Mouse (Mus musculus) ES-Bruce4 (cell line): ENCODE data around the gene AC129217.1.

Source experiments
- CTCF ChIP-seq: IDR thresholded peaks from one replicate; pipeline ENCODE4 v1.8.1; 2011; ENCODE audit warnings: low read depth, low read length
- EP300 ChIP-seq: IDR thresholded peaks from 2 replicates; pipeline ENCODE4 v1.6.1; 2011; ENCODE audit warnings: low read depth, low read length; ENCODE audit not compliant: insufficient read depth
- POLR2A ChIP-seq: IDR thresholded peaks from one replicate; pipeline ENCODE4 v1.8.1; 2011; ENCODE audit warnings: low read length; ENCODE audit not compliant: insufficient read depth

DNA sequence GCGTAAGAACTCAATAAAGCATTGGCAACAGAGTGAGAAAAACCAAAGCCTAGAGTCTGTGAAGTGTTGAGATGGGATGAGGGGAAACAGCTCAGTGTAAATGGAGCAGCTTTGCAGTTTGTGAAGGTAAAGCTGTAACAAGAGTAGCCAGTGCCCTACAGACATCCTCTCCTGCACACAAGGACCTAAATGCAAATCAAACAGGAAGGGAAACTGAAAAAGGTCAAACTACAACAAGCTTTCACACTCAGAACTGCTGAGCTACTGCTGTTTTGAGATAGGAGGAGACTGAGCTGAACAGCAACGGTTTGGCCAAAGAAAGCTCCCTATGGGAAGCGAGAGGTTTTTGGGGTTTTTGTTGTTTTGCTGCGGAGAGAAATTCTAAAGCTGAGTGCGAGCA is 22.8 kb upstream of the AC129217.1 start:
- TF ChIP-seq CTCF (no peak), POLR2A (no peak), EP300 (no peak)
